ENCODE assay signal across 10 mouse cellular contexts in genomic region chr8:92365241-92365943, GRCm38 (mm10). TPM values are rescaled to one million over a fixed set of nuclear protein-coding genes. Genes with fewer than 3 reads are reported as not detected.
DNase-seq lines count a peak whose midpoint lies in the region; ATAC-seq and TF ChIP-seq lines count a peak whose summit lies in the region.
"Had no signal": no experiment of that assay in that cellular context is flagged by ENCODE, and none has a peak within 500 bp of the region (broad histone marks: within the 10 kb centered on the region; RNA-seq: fewer than 3 reads in every experiment).

No protein-coding gene starts in this region.

- no peak overlapping the region for H3K4me3 ChIP-seq in kidney, postnatal 0 days (replicated peaks; ENCODE audit: low read depth, low read length)
- H3K4me3 ChIP-seq in kidney, embryonic 14.5 days (ENCODE audit: low read length), result no peak overlapping the region
- H3K4me3 ChIP-seq in hindbrain, embryonic 11.5 days (ENCODE audit: low read depth, low read length), result peak overlapping the region; percentile 38
- H3K4me3 ChIP-seq in midbrain, postnatal 0 days (ENCODE audit: low read depth, low read length), result peak overlapping the region; percentile 12

- H3K9me3 ChIP-seq in kidney, postnatal 0 days (replicated peaks; ENCODE audit: low read length), result no peaks in the 10 kb centered on the region
- no peaks in the 10 kb centered on the region for H3K9me3 ChIP-seq in kidney, embryonic 14.5 days (ENCODE audit: control insufficient read depth, low read length)
- no peaks in the 10 kb centered on the region for H3K9me3 ChIP-seq in hindbrain, embryonic 11.5 days (ENCODE audit: control insufficient read depth, low read length)
- no peaks in the 10 kb centered on the region for H3K9me3 ChIP-seq in midbrain, postnatal 0 days (ENCODE audit: low read length)

- no peak overlapping the region for H3K9ac ChIP-seq in kidney, postnatal 0 days (ENCODE audit: low read depth, low read length)
- no peak overlapping the region for H3K9ac ChIP-seq in kidney, embryonic 14.5 days (ENCODE audit: low read depth, low read length)
- peak overlapping the region; percentile 66 for H3K9ac ChIP-seq in hindbrain, embryonic 11.5 days (ENCODE audit: low read depth, low read length)
- H3K9ac ChIP-seq in midbrain, postnatal 0 days (replicated peaks; ENCODE audit: low read length, poor library complexity, severe bottlenecking), result 0 out of 2 replicates have a peak overlapping the region, but pooled peaks have one; percentile 14

- no peak for ATAC-seq in kidney, postnatal 0 days (replicated peaks; ENCODE audit: low FRiP score, low read depth)
- ATAC-seq in kidney, embryonic 14.5 days (ENCODE audit: low FRiP score, low TSS enrichment), result no peak
- no peak for ATAC-seq in hindbrain, embryonic 11.5 days (ENCODE audit: low FRiP score)
- no peak for ATAC-seq in midbrain, postnatal 0 days (ENCODE audit: low FRiP score)
- no peak for ATAC-seq in inflammation-experienced regulatory T-cells, adult 6 months
- ATAC-seq: Patski had no signal

- H3K27ac ChIP-seq in kidney, postnatal 0 days, result no peak overlapping the region
- no peak overlapping the region for H3K27ac ChIP-seq in kidney, embryonic 14.5 days (ENCODE audit: low read depth, low read length)
- H3K27ac ChIP-seq in hindbrain, embryonic 11.5 days (ENCODE audit: low read depth, low read length), result peak overlapping the region; percentile 73
- H3K27ac ChIP-seq in midbrain, postnatal 0 days (ENCODE audit: low read depth, low read length), result peak overlapping the region; percentile 57; the same call in 1 of the 2 replicates

- no peak for TF ChIP-seq CTCF in kidney, postnatal 0 days (IDR thresholded peaks at IDR 0.05; ENCODE audit: low read depth)
- no peak for TF ChIP-seq CTCF in midbrain, postnatal 0 days (IDR thresholded peaks at IDR 0.05)

- no peaks in the 10 kb centered on the region for H3K36me3 ChIP-seq in kidney, postnatal 0 days (ENCODE audit: insufficient read depth, low read length)
- no peaks in the 10 kb centered on the region for H3K36me3 ChIP-seq in kidney, embryonic 14.5 days (ENCODE audit: control insufficient read depth, insufficient read depth, low read length)
- H3K36me3 ChIP-seq in hindbrain, embryonic 11.5 days (ENCODE audit: control insufficient read depth, insufficient read depth, low read length), result no peaks in the 10 kb centered on the region
- H3K36me3 ChIP-seq in midbrain, postnatal 0 days (ENCODE audit: insufficient read depth, low read length), result no peaks in the 10 kb centered on the region

- H3K4me2 ChIP-seq in kidney, postnatal 0 days (ENCODE audit: low read length), result no peak overlapping the region; the same call in 1 of the 2 replicates
- no peak overlapping the region for H3K4me2 ChIP-seq in kidney, embryonic 14.5 days (replicated peaks; ENCODE audit: low read depth, low read length)
- H3K4me2 ChIP-seq in hindbrain, embryonic 11.5 days (replicated peaks; ENCODE audit: low read depth, low read length), result peak overlapping the region; percentile 73
- peak overlapping the region; percentile 51 for H3K4me2 ChIP-seq in midbrain, postnatal 0 days (ENCODE audit: low read depth, low read length, poor library complexity, severe bottlenecking)

- H3K4me1 ChIP-seq in kidney, postnatal 0 days (replicated peaks; ENCODE audit: insufficient read depth, low read length), result no peaks in the 10 kb centered on the region; the same call in 1 of the 2 replicates
- peaks cover 9% of the 10 kb centered on the region; the same call in 1 of the 2 replicates for H3K4me1 ChIP-seq in kidney, embryonic 14.5 days (ENCODE audit: control insufficient read depth, insufficient read depth, low read length)
- peaks cover 8% of the 10 kb centered on the region for H3K4me1 ChIP-seq in hindbrain, embryonic 11.5 days (replicated peaks; ENCODE audit: control insufficient read depth, insufficient read depth, low read length)
- peaks cover 9% of the 10 kb centered on the region for H3K4me1 ChIP-seq in midbrain, postnatal 0 days (ENCODE audit: insufficient read depth, low read length)

- peak; percentile 31 for DNase-seq in kidney, postnatal 0 days (ENCODE audit: low spot score)
- DNase-seq in embryo, embryonic 11 days, result peak; percentile 67
- peak; percentile 70 for DNase-seq in hindbrain, embryonic 11.5 days (ENCODE audit: low spot score)
- DNase-seq in midbrain, postnatal 0 days (ENCODE audit: low spot score), result peak; percentile 42
- DNase-seq in ovary, postnatal 10 days (ENCODE audit: low spot score), result no peak
- DNase-seq in urinary bladder, postnatal 14 days (ENCODE audit: low spot score), result no peak

- peaks cover 68% of the 10 kb centered on the region for H3K27me3 ChIP-seq in kidney, postnatal 0 days (ENCODE audit: insufficient read depth, low read length)
- H3K27me3 ChIP-seq in kidney, embryonic 14.5 days (ENCODE audit: control insufficient read depth, insufficient read depth, low read length), result peaks cover 89% of the 10 kb centered on the region
- H3K27me3 ChIP-seq in hindbrain, embryonic 11.5 days (ENCODE audit: control insufficient read depth, insufficient read depth, low read length), result peaks cover 19% of the 10 kb centered on the region
- peaks cover 20% of the 10 kb centered on the region; the same call in 1 of the 2 replicates for H3K27me3 ChIP-seq in midbrain, postnatal 0 days (ENCODE audit: insufficient read depth, low read length)
- H3K27me3 ChIP-seq: Patski had no signal

- 12% methylated on average over 36 of the region's 36 CpGs for WGBS in kidney, postnatal 0 days
- 3% methylated on average over 36 of the region's 36 CpGs for WGBS in kidney, embryonic 14.5 days
- WGBS in hindbrain, embryonic 11.5 days, result 3% methylated on average over 36 of the region's 36 CpGs
- 9% methylated on average over 36 of the region's 36 CpGs for WGBS in midbrain, postnatal 0 days

RNA-seq across cellular contexts. Expression of gene Irx5, which starts 8.0 kb away (rescaled TPM):
- 3.0 and 3.9 TPM in 2 replicates for polyA plus RNA-seq in kidney, postnatal 0 days (2015; fragmentation: Nextera tagmentation; extraction: Ambion mirVana)
- polyA plus RNA-seq in kidney, embryonic 14.5 days (2014; fragmentation: Nextera tagmentation; extraction: Ambion mirVana), result 2.1 and 2.7 TPM in 2 replicates
- polyA plus RNA-seq in hindbrain, embryonic 11.5 days (2014; fragmentation: Nextera tagmentation; extraction: Ambion mirVana), result 23.2 and 25.5 TPM in 2 replicates
- total RNA-seq in midbrain, postnatal 0 days (2014; rRNA removed), result 30.5 and 37.7 TPM in 2 replicates
- polyA plus RNA-seq in midbrain, postnatal 0 days (2015; fragmentation: Nextera tagmentation; extraction: Ambion mirVana), result 14.1 and 16.1 TPM in 2 replicates
- not detected for polyA plus RNA-seq in inflammation-experienced regulatory T-cells, adult 6 months (2017; shearing (Covaris generic))
- total RNA-seq: neutrophil, adult 5-6 weeks had no signal

Comparison
In these comparisons a context has a peak if more than half of its experiments do, and no peak if none do; other contexts are left out.
1. DNase-seq: peak in kidney, postnatal 0 days (single experiment), embryo, embryonic 11 days (single experiment), hindbrain, embryonic 11.5 days (single experiment) and midbrain, postnatal 0 days (single experiment); none in ovary, postnatal 10 days (single experiment) and urinary bladder, postnatal 14 days (single experiment).
2. H3K27ac ChIP-seq: peak in hindbrain, embryonic 11.5 days (single experiment) and midbrain, postnatal 0 days (single experiment); none in kidney, postnatal 0 days (single experiment) and kidney, embryonic 14.5 days (single experiment).
3. H3K4me2 ChIP-seq: peak in hindbrain, embryonic 11.5 days (single experiment) and midbrain, postnatal 0 days (single experiment); none in kidney, postnatal 0 days (single experiment) and kidney, embryonic 14.5 days (single experiment).
4. H3K4me3 ChIP-seq: peak in hindbrain, embryonic 11.5 days (single experiment) and midbrain, postnatal 0 days (single experiment); none in kidney, postnatal 0 days (single experiment) and kidney, embryonic 14.5 days (single experiment).
5. H3K9ac ChIP-seq: peak in hindbrain, embryonic 11.5 days (single experiment) and midbrain, postnatal 0 days (single experiment); none in kidney, postnatal 0 days (single experiment) and kidney, embryonic 14.5 days (single experiment).